Mouse (Mus musculus) left cerebral cortex, adult 9 months (tissue): ENCODE results near the gene Ebf3.

Experiments
- DNase-seq, 2 experiments: peaks; one replicate each; pipeline ENCODE4 v3.0.0; 2022; ENCODE audit warnings: low spot score in 2 of 2

The Ebf3 gene

GRCm38 (mm10) chr7:137208556-137208955 is 105.7 kb downstream of the Ebf3 start:
- no peak for DNase-seq

GRCm38 (mm10) chr7:137206770-137207285 is 107.4 kb downstream of the Ebf3 start:
- no peak for DNase-seq

GRCm38 (mm10) chr7:137199533-137199932 is 114.7 kb downstream of the Ebf3 start:
- DNase-seq, result no peak

- no peak for DNase-seq
These were observed 115.3 kb downstream of the Ebf3 start for GRCm38 (mm10) chr7:137198921-137199320.

- DNase-seq, result no peak
These were observed 116.9 kb downstream of the Ebf3 start for GRCm38 (mm10) chr7:137197118-137198030.

- DNase-seq, result no peak
These were observed 117.7 kb downstream of the Ebf3 start for GRCm38 (mm10) chr7:137196536-137196935.

GRCm38 (mm10) chr7:137192776-137193278 is 121.4 kb downstream of the Ebf3 start:
- no peak for DNase-seq

- no peak for DNase-seq
These were observed 122.4 kb downstream of the Ebf3 start for GRCm38 (mm10) chr7:137191889-137192288.

GRCm38 (mm10) chr7:137172278-137172677 is 142.0 kb downstream of the Ebf3 start:
- no peak for DNase-seq

GRCm38 (mm10) chr7:137159086-137159485 is 155.2 kb downstream of the Ebf3 start:
- DNase-seq, result no peak

- DNase-seq, result no peak
These were observed 159.6 kb downstream of the Ebf3 start for GRCm38 (mm10) chr7:137154623-137155022.

GRCm38 (mm10) chr7:137151854-137152253 is 162.4 kb downstream of the Ebf3 start:
- DNase-seq, result no peak

GRCm38 (mm10) chr7:137147101-137147500 is 167.1 kb downstream of the Ebf3 start:
- no peak for DNase-seq
